Mouse (Mus musculus): ENCODE measurements around the gene Slamf1.

Slamf1 gene

DNA sequence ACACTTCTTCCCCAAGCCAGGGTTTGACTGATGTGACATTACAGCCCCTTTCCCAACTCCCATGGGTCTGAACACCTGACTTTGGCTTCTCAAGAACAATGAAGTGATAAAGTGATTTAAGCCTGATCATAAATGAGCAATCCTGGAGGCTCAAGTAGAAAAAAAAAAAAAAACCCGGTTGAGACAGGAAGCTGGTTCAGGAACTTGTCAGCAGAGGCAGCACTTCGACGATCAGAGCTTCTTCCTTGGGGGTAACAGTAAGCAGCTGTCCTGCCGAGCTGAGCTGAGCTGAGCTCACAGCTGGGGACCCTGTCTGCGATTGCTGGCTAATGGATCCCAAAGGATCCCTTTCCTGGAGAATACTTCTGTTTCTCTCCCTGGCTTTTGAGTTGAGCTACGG, at the start of gene Slamf1:
Slamf1 (plus strand) TSS at position 230 of the 400 bp plus-strand sequence.
- DNase-seq: peak; percentile 55 to 56

DNA sequence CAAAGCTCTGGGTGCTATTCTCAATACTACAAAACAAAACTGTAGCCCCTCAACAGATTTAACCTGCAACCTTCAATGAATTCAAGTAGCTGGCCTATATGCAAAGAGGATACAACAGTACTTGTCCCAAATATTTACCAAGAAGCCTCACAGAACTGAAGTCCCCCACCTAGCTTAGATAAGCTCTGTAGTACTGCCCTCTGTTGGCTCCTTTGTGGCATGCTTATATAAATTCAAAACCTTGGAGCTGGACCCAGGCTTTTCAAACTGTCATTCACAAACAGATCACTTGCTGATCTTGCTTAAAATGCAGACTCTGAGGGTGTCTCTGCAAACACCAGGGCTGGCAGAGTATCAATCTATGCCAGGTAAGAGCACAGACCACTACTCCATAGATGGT, 35.7 kb upstream of the Slamf1 start:
- DNase-seq: no peak

DNA sequence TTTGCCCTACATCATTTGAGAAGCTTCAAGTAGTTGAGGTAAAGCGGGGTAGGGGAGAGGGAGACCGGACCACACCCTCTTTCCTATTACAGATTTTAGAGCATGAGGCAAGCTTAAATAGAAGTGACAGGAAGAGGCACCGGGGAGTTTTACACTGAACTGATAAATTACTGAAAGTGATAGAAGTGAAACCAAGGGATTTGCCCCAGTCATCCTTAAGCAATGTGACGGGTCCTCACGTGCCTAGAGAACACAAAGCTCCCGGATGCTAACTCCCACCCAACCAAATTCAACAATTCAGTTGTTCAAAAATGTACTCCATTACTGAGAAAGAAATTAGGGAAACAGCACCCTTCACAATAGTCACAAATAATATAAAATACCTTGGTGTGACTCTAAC, 32.0 kb upstream of the Slamf1 start:
- DNase-seq: peak; percentile 24 to 29

- DNase-seq: peak in 1 of 2 experiments; percentile 34
These were observed 18.6 kb upstream of the Slamf1 start for GRCm38 (mm10) chr1:171748127-171748969.

- DNase-seq: peak in 1 of 2 experiments; percentile 16
These were observed 5.0 kb upstream of the Slamf1 start for GRCm38 (mm10) chr1:171761853-171762448.

GRCm38 (mm10) chr1:171770996-171771395, 4.1 kb downstream of the Slamf1 start:
- no peak for DNase-seq

GRCm38 (mm10) chr1:171772121-171772735, 5.3 kb downstream of the Slamf1 start:
- no peak for DNase-seq

- DNase-seq: no peak
These were observed 6.5 kb downstream of the Slamf1 start for GRCm38 (mm10) chr1:171773232-171773989.

GRCm38 (mm10) chr1:171774266-171774665, 7.3 kb downstream of the Slamf1 start:
- DNase-seq: no peak

DNA sequence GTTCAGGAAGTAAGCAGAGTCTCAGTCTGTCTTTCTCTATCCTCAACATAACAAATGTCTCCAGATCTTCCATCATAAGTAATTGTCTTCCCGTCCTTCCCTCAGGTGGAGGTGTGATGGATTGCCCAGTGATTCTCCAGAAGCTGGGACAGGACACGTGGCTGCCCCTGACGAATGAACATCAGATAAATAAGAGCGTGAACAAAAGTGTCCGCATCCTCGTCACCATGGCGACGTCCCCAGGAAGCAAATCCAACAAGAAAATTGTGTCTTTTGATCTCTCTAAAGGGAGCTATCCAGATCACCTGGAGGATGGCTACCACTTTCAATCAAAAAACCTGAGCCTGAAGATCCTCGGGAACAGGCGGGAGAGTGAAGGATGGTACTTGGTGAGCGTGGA, 7.8 kb downstream of the Slamf1 start:
- no peak for DNase-seq

DNA sequence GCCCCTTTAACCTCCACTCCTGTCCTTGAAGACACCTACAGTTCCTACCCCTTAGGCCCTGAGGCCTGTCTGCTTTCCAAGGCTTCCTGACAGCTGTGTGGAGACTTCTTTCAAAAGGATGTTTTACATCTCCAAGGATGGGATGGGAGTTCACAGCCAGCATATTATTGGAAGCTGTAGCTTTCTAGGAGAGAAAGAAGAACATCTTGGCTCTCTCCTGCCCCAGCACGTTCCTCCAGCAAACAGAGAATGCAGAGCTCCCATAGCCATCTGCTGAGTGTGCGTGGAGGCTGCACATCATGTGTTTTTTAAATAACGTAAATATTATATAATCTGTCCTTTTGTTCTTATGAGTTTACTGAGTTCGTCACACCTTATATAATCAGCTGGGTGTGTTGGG, 8.9 kb downstream of the Slamf1 start:
- DNase-seq: no peak

- no peak for DNase-seq
These were observed 10.1 kb downstream of the Slamf1 start for GRCm38 (mm10) chr1:171777026-171777425.

GRCm38 (mm10) chr1:171782287-171782915, 15.5 kb downstream of the Slamf1 start:
- no peak for DNase-seq

GRCm38 (mm10) chr1:171785871-171786270, 18.9 kb downstream of the Slamf1 start:
- DNase-seq: peak; percentile 32 to 41

GRCm38 (mm10) chr1:171787281-171788015, 20.5 kb downstream of the Slamf1 start:
- peak; percentile 70 to 78 for DNase-seq

- DNase-seq: no peak
These were observed 21.7 kb downstream of the Slamf1 start for GRCm38 (mm10) chr1:171788461-171789283.

- DNase-seq: no peak
These were observed 22.5 kb downstream of the Slamf1 start for GRCm38 (mm10) chr1:171789407-171789806.

GRCm38 (mm10) chr1:171791491-171791890, 24.6 kb downstream of the Slamf1 start:
- DNase-seq: no peak

DNA sequence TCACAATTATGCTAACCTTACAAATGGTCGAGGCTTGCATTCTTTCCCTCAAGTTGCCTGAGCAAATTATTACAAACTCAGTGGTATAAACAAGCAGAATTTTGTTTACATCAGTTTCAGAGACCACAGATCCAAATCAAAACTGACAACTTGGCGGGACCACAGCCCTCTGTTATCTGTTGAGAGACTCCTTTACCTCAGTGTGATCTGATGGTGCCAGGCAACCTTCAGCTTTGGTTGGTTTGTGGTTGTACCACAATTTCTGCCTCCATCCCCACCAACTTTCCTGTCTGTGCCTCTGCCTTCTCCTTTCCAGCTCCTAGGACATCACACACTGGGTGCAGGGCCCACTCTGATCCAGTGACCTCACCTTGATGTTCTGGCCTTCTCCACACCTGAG, 29.3 kb downstream of the Slamf1 start:
- DNase-seq: no peak

- no peak for DNase-seq
These were observed 30.9 kb downstream of the Slamf1 start for GRCm38 (mm10) chr1:171797840-171798239.

GRCm38 (mm10) chr1:171799648-171800047, 32.7 kb downstream of the Slamf1 start:
- DNase-seq: no peak

Measured in B cell, adult 2 months (primary cell).